Mouse (Mus musculus) embryo, embryonic 10.5 days (tissue): ENCODE measurements at regions not wholly inside any gene's neighbourhood (a gene's known extent, or its start where the extent isn't known, plus 50 kb on each side); places are given as distances from the start of the nearest gene placed in this dataset.
A peak's percentile ranks its signal among the peaks of the same experiment; 100 is the strongest.

ENCODE experiments used
- DNase-seq: peaks from one replicate; pipeline ENCODE4 v3.0.0-alpha.2; 2015; ENCODE audit warnings: low spot score

DNA sequence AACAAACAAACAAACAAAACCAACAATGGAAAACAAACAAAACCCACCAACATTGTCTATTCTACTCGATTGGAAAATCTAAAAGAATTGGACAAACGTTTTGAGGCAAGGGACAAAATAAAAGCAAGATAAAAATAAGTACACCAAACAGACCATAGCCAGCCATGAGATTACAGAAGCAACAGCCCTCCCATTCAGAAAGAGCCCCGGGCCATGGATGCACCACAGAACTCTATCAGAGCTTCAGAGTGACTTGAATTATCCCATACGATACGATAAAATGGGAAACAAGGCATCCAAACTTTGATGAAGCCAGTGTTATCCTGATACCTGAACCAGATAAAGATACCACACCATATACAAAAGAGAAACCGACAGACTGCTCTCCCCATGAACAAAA lies 68.7 kb downstream of the Npepl1 start:
- no peak for DNase-seq

DNA sequence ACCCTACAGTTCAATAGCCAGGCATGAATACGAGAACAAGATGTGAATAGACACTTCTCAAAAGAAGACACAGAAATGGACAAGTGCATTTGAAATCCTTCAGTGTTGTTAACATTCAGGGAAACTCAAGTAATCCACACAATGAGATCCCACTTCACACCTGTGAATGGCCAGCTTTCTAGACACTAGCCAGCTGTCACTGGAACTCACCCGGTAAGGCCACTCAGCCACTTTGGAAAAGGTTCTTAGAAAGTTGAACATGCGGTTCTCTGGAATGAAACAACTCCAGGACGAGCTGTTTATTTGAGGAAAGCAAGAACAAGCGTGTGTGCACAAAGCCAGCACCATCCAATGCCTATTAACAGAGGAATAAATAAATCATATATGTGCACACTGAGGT lies 74.6 kb downstream of the Npepl1 start:
- DNase-seq: no peak

DNA sequence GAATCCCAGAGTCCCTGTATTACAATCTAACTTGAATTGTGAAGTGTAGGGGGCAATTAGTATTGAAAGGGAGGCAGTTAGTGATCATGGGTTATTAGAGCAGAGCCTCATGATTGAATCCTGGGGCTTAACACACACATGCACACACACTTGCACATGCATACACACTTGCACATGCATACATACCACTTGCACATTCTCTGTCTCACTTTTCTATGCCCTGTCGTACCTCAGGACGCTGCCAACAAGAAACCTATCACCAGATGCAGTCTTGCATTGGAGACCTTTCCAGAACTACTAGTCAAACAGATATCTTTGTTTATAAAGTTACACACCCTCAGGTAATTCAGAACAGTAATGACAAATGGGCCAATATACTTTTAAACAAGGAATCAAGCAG lies 80.9 kb downstream of the Npepl1 start:
- no peak for DNase-seq

DNA sequence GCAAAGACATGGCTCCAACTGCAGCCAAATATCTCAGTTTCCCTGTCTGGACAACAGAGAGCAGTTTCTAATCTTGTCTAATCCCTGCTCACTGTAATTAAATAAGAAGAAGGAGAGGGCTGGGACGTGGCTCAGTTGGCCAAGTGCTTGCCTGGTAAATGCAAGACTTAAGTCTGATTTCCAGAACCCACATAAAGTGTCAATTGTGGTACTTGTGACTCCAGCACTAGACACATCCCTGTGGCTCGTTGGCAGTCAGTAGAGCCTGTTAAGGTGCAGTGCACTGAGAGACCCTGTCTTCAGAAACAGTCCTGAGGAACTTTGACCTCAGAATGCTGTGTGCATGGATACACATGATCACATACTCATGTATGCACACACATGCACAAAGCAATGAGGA lies 81.4 kb downstream of the Npepl1 start:
- no peak for DNase-seq

DNA sequence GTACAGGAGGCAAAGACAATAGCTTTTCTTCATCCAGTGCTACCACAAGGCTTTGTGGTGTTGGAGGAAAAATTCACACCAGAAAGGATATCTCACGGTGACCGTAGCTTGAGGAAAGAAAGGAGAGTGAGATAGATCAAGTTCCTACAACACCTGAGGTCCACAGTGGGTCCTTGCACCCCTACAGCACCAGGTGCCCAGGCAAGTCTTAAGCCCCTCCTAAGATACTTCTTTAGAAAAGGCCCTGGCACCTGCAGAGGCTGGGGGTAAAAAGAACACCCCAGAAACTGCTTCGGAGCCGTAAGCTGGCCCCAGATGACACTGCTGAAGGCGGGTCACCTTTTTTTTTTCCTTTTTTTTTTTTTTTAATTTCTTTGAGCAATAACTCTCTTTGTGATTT lies 81.9 kb downstream of the Npepl1 start:
- no peak for DNase-seq

DNA sequence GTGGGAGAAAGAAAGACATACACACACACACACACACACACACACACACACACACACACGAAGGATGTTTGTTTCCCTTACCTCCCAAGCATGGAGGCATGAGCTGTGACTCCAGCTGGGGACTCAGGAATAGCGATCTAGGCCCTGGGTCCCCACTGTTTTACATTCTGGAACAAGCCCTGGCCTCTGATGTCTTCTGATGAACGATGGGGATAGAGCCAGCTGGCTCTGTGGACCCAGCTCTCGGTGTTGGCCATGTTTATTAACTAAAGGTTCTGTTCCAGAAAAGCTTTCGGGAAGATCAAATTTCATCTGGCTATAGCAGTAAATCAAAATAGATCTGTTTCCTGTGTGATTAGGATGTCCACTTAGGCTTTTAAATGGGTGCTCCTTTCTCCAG lies 83.4 kb downstream of the Npepl1 start:
- DNase-seq: no peak

DNA sequence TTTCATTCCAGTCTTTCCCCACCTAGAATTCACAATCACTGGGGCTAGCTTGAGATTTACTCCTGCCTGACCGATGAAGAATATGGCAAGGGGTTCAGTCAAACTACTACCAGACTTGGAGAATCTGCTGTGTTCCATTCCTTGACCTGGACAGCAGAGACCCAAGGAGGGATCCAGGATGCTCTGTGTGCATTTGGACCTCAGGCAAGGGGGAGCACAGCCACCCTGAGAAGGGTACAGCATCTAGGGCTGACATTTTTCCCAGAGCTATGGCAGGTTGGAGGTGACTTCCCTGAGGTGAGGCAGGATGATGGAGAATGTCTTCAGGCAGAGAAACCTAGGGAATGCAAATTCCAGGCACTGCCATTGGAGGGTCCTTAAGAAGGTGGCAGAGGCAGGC lies 85.5 kb downstream of the Npepl1 start:
- DNase-seq: no peak

DNA sequence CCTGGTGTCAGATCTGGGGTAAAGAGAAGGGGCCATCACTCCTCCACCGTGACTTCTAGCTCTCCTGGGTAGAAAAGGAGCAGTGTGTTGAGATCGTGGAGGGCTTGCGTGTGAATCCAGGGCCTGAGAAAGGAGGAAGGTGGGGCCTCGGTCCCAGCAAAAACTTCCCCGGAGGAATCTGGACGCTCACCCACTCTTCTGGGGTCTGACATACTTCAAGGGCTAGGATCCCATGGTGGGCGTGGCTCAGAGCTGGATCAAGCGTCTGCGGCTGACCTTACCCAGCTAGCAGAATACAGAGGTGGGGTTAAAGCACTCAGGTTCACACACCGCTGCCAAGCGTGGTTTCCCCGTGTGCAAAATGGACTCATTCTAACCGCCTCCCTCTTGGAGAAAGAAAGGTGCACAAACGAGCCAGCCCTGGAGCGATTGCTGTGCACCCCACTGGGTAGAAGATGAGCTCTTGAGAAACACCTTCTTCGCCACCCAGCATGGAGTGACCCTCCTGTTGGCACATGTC lies 86.6 kb downstream of the Npepl1 start:
- DNase-seq: no peak

DNA sequence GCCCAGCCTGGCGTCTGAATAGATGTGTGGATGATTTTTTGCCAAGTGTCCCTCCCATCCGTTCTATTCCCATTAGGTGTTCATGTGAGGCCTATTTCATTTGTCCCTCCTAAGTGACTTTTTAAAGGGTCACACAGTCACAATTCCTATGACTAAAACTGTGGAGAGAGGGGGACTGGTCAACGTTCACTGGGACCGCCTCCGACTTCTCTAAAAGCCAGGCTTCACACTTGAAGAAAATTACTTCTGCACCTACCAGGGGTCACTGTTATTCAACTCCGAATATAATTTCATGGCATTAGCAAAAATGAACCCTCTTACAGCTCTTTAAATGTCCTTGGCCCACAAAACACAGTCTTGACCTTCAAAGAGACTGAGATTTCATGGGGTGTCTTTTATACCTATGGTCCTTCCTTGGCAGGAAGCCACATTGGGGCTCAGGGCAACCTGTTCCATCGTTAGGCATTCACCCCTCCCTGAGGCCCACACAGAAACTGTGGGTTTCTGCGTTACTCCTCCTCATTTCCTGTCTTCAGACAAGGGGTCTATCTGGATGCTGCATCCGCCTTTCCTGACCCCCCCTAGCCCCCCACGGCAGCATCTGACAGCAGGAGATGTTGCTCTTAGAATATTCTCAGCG lies 86.7 kb upstream of the Gnas start:
- DNase-seq: no peak

DNA sequence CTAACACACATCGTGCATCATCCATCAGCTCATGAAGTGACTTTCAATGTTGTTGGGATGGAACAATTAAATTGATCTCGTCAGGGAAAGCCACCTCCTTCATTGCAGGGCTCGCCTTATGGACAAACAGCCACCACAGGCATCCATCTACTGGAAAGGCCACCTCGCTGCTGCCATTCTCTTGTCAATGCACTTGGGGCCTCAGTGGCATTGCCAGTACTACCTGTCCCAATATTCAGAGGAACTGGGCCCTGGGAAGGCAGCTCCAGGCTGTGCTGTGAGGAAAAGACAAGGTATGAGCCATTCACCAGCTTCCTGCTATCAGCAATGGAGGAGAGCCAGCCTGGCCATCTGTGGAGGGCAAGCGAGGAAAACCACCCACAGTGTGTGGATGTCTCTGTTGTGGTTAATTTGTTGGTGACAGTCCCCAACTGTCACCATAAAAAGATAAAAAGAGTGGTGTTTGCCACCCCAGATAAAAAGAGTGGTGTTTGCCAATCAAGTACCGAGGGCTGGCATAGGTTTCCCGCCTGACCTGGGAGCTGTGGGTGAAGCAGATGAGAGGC lies 85.6 kb upstream of the Gnas start:
- DNase-seq: no peak

DNA sequence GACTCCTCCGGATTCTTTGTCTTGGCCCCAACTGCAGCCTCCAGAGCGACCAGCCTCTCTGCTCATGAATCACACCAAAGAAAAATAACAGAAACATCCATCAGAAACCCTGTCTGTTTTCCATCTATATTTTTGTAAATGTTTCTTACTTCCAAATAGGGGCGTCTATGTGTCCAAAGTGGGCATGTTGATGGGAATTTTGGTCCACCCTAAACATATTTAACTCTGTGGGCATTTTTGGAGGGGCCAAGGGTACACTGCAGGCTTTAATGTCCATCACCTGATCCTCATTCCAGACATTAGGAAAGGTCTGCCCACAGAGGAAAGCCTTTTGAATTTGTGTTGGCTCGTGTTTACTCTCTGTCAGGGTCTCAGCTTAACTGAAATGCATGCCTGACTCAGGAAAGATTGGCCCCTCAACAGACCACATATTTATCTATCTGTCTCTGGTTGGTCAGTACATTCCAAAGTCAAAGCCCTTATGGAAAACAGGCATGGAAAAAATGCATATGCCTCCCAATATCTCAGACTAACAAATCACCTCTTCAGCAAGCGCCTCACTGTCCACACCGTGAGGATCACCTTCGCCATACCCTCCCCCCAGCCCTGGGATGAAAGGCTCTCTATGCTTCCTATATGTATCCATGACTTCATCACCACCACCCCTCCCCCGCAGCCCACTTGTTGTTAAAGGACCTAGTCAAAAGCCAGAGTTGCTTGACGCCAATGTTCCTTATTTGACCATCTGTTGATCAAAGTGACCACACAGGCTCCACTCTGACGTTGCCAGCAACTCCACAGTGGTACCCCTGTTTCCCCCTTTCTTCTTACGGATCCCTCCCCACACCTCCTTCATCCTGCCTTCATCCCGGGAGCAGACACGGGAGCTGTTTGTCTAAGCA lies 83.9 kb upstream of the Gnas start:
- peak; percentile 60 for DNase-seq

DNA sequence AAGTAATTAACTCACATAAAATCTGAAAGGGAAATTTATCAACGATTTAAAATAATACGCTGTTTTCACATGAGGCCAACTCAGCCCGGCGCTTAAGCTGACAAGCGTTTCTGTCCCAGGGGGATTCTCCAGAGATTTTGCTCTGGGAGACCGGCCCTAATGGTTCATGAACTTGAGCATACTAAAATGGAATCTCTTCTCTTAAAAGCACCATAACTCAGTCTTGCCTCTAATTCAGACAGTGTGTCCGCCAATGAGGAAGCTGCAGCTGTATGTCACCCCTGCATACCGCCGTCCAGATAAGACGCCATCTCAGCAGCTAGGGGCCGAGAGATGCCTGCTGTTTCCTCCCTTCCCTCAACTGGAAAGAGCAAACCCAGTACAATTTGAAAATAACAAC lies 80.7 kb upstream of the Gnas start:
- peak; percentile 6 for DNase-seq

DNA sequence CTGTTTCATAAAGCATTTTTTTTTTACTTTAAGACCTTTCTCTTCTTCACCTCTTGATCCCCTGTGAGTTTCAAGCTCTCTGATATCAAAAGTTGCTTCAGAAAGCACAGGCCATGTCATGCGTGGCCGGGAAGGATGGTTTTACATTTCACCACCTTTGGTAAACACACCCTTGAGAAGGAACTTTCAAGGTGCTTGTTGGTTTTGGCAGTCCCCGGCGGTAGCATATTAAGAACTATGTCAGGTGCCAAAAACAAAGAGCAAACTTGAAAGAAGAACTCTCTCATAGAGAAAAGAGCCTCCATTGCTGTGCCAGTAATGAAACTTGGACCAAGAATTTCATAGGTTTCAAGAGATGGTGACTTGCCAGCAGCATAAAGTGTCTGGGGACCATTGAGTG lies 72.4 kb upstream of the Gnas start:
- no peak for DNase-seq

DNA sequence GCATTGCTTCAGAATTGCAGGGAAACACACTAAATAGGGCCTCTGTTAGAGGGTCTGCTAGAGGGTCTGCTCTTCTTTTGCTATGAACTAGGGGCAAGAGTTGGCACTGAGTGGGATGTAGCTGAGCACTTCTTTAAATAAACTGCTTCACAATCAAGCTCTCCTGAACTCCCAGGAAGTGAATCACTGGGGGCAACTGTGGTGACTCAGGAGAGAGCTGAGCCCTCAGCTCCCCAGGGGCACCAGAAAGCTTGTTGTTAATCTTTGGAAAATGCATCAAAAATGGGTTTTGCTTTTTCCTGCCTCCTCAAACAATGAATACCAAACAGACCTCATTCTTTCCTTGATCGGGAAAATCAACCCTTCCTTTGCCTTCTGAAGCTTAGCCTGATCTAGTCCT lies 57.5 kb upstream of the Gnas start:
- DNase-seq: no peak
